Mouse (Mus musculus): ENCODE measurements around the gene Lilra6.
"Not testable (repeated sequence)": the region's sequence is repeated elsewhere in the genome, so short reads cannot be mapped to it uniquely, and the experiment has no call there.

The Lilra6 gene

GRCm38 (mm10) chr7:3915387-3915786 is at the start of gene Lilra6:
TSS of gene Lilra6 (minus strand) at chr7:3915503.
- DNase-seq (ENCODE audit: low spot score in 2 of 2): not testable (repeated sequence)

- no peak for DNase-seq (ENCODE audit: low spot score in 2 of 2)
Measured at GRCm38 (mm10) chr7:3962017-3962416, 46.7 kb upstream of the Lilra6 start.

GRCm38 (mm10) chr7:3957387-3957786 is 42.1 kb upstream of the Lilra6 start:
- DNase-seq (ENCODE audit: low spot score in 2 of 2): no peak

- DNase-seq (ENCODE audit: low spot score in 2 of 2): no peak
Measured at GRCm38 (mm10) chr7:3949159-3949558, 33.9 kb upstream of the Lilra6 start.

GRCm38 (mm10) chr7:3948223-3948622 is 32.9 kb upstream of the Lilra6 start:
- DNase-seq (ENCODE audit: low spot score in 2 of 2): no peak

- DNase-seq (ENCODE audit: low spot score in 2 of 2): no peak
Measured at GRCm38 (mm10) chr7:3946117-3946516, 30.8 kb upstream of the Lilra6 start.

- DNase-seq (ENCODE audit: low spot score in 2 of 2): no peak
Measured at GRCm38 (mm10) chr7:3940915-3941314, 25.6 kb upstream of the Lilra6 start.

- DNase-seq (ENCODE audit: low spot score in 2 of 2): no peak
Measured at GRCm38 (mm10) chr7:3939866-3940525, 24.7 kb upstream of the Lilra6 start.

- DNase-seq (ENCODE audit: low spot score in 2 of 2): not testable (repeated sequence)
Measured at GRCm38 (mm10) chr7:3935473-3935872, 20.2 kb upstream of the Lilra6 start.

- DNase-seq (ENCODE audit: low spot score in 2 of 2): no peak
Measured at GRCm38 (mm10) chr7:3903704-3904103, 11.6 kb downstream of the Lilra6 start.

- DNase-seq (ENCODE audit: low spot score in 2 of 2): not testable (repeated sequence)
Measured at GRCm38 (mm10) chr7:3898036-3898590, 17.2 kb downstream of the Lilra6 start, which contains the start of gene Gm14548. TSS of gene Gm14548 (minus strand) at chr7:3898120.

- DNase-seq (ENCODE audit: low spot score in 2 of 2): not testable (repeated sequence)
Measured at GRCm38 (mm10) chr7:3875032-3875431, 40.3 kb downstream of the Lilra6 start.
